ENCODE assay signal across 29 mouse cellular contexts in genomic region chr11:28899420-28899819, GRCm38 (mm10). TPM values are rescaled to one million over a fixed set of nuclear protein-coding genes. Genes with fewer than 3 reads are reported as not detected.
A peak's percentile ranks its signal among the peaks of the same experiment; 100 is the strongest.
DNase-seq lines count a peak whose midpoint lies in the region; ATAC-seq and TF ChIP-seq lines count a peak whose summit lies in the region.
"Had no signal": no experiment of that assay in that cellular context is flagged by ENCODE, and none has a peak within 500 bp of the region (broad histone marks: within the 10 kb centered on the region; RNA-seq: fewer than 3 reads in every experiment).

No protein-coding gene starts in this region.

- no peak overlapping the region for H3K9ac ChIP-seq in kidney, embryonic 15.5 days
- no peak overlapping the region for H3K9ac ChIP-seq in lung, embryonic 14.5 days
- H3K9ac ChIP-seq: embryonic facial prominence, embryonic 15.5 days; hindbrain, embryonic 12.5 days; limb, embryonic 13.5 days; liver, embryonic 12.5 days; liver, postnatal 0 days had no signal

- no peak overlapping the region for H3K27ac ChIP-seq in kidney, embryonic 15.5 days
- H3K27ac ChIP-seq in lung, embryonic 14.5 days (ENCODE audit: low read depth): no peak overlapping the region
- H3K27ac ChIP-seq: embryonic facial prominence, embryonic 15.5 days; hindbrain, embryonic 12.5 days; layer of hippocampus, adult 2 months; limb, embryonic 13.5 days; liver, embryonic 12.5 days; macrophage had no signal

- TF ChIP-seq CTCF in lung, embryonic 14.5 days (IDR thresholded peaks at IDR 0.05; ENCODE audit: low read depth): no peak

- no peaks in the 10 kb centered on the region for H3K4me1 ChIP-seq in kidney, embryonic 15.5 days
- H3K4me1 ChIP-seq in lung, embryonic 14.5 days (ENCODE audit: insufficient read depth): no peaks in the 10 kb centered on the region
- H3K4me1 ChIP-seq: embryonic facial prominence, embryonic 15.5 days; hindbrain, embryonic 12.5 days; limb, embryonic 13.5 days; liver, embryonic 12.5 days had no signal

- WGBS in kidney, embryonic 15.5 days: 53% methylated on average over 1 of the region's 1 CpGs
- whole genome bisulfite sequencing in lung, embryonic 14.5 days: 24% methylated on average over 1 of the region's 1 CpGs

- ATAC-seq in kidney, embryonic 15.5 days (replicated peaks; ENCODE audit: low FRiP score): no peak
- no peak for ATAC-seq in lung, embryonic 14.5 days (ENCODE audit: insufficient read depth)
- ATAC-seq: intestine, embryonic 16.5 days; liver, embryonic 12.5 days; liver, postnatal 0 days; lung, postnatal 0 days; Patski had no signal

- H3K27me3 ChIP-seq in kidney, embryonic 15.5 days: no peaks in the 10 kb centered on the region
- H3K27me3 ChIP-seq in lung, embryonic 14.5 days (ENCODE audit: insufficient read depth, low read length): no peaks in the 10 kb centered on the region
- H3K27me3 ChIP-seq: embryonic facial prominence, embryonic 15.5 days; hindbrain, embryonic 12.5 days; limb, embryonic 13.5 days; liver, embryonic 12.5 days; Patski had no signal

- H3K4me2 ChIP-seq in kidney, embryonic 15.5 days: no peak overlapping the region
- no peak overlapping the region for H3K4me2 ChIP-seq in lung, embryonic 14.5 days
- H3K4me2 ChIP-seq: embryonic facial prominence, embryonic 15.5 days; heart, embryonic 11.5 days; hindbrain, embryonic 12.5 days; limb, embryonic 13.5 days; liver, embryonic 12.5 days had no signal

- no peaks in the 10 kb centered on the region for H3K36me3 ChIP-seq in kidney, embryonic 15.5 days
- no peaks in the 10 kb centered on the region for H3K36me3 ChIP-seq in lung, embryonic 14.5 days (ENCODE audit: insufficient read depth)
- H3K36me3 ChIP-seq: embryonic facial prominence, embryonic 15.5 days; G1E; hindbrain, embryonic 12.5 days; limb, embryonic 13.5 days; liver, embryonic 12.5 days had no signal

- DNase-seq in kidney, postnatal 10 days: peak; percentile 23
- DNase-seq in lung, embryonic 14.5 days: peak; percentile 55
- DNase-seq in lung, postnatal 25 days (ENCODE audit: low spot score): no peak
- peak; percentile 58 for DNase-seq in NIH3T3 (ENCODE audit: low read depth)
- DNase-seq in brain, embryonic 18.5 days (ENCODE audit: low read depth, low spot score): peak; percentile 3
- DNase-seq in layer of hippocampus, postnatal 25 days (ENCODE audit: extremely low spot score in 1 of 2, low spot score in 1 of 2): no peak
- DNase-seq: adrenal gland, postnatal 10 days; cerebellum, adult 11-12 months; gastrocnemius, postnatal 25 days; heart, adult 18-20 months; heart, postnatal 36 days; kidney, adult 8-10 months; liver, postnatal 0 days; midbrain, embryonic 14.5 days; thymus, postnatal 4 days had no signal

- no peak overlapping the region for H3K4me3 ChIP-seq in kidney, embryonic 15.5 days (replicated peaks)
- H3K4me3 ChIP-seq in lung, embryonic 14.5 days (ENCODE audit: low read depth, low read length): no peak overlapping the region
- H3K4me3 ChIP-seq: embryonic facial prominence, embryonic 15.5 days; hindbrain, embryonic 12.5 days; layer of hippocampus, adult 2 months; limb, embryonic 13.5 days; liver, embryonic 12.5 days had no signal

- H3K9me3 ChIP-seq in kidney, embryonic 15.5 days (replicated peaks): no peaks in the 10 kb centered on the region
- H3K9me3 ChIP-seq in lung, embryonic 14.5 days (ENCODE audit: low read depth, low read length): no peaks in the 10 kb centered on the region
- H3K9me3 ChIP-seq: embryonic facial prominence, embryonic 15.5 days; G1E; hindbrain, embryonic 12.5 days; limb, embryonic 13.5 days; liver, embryonic 12.5 days had no signal

RNA-seq across cellular contexts. Expression of gene Efemp1, which starts 46.4 kb away (rescaled TPM):
- 15.2 TPM in 2 replicates for polyA plus RNA-seq in kidney, embryonic 15.5 days (2015; fragmentation: Nextera tagmentation; extraction: Ambion mirVana)
- polyA plus RNA-seq in lung, embryonic 14.5 days (2014; fragmentation: Nextera tagmentation; extraction: Ambion mirVana): 9.5 and 9.6 TPM in 2 replicates
- total RNA-seq in layer of hippocampus, postnatal 25 days (2021): 1 to 10 TPM; 5.3 to 5.6 TPM
- total RNA-seq: common myeloid progenitor, adult 5-6 weeks; neutrophil, adult 5-6 weeks had no signal
- polyA plus RNA-seq: G1E, macrophage had no signal

Comparison
In these comparisons a context has a peak if more than half of its experiments do, and no peak if none do; other contexts are left out.
1. DNase-seq: peak in kidney, postnatal 10 days (single experiment), lung, embryonic 14.5 days (single experiment), NIH3T3 (single experiment) and brain, embryonic 18.5 days (single experiment); none in lung, postnatal 25 days (single experiment) and layer of hippocampus, postnatal 25 days (0 of 2).